Mouse (Mus musculus): ENCODE measurements around the gene Gcgr. TPM values are rescaled to one million over a fixed set of nuclear protein-coding genes. Genes with fewer than 3 reads are reported as not detected.

The Gcgr gene
- 2.1 and 2.4 TPM in 2 replicates for polyA plus RNA-seq (2015; fragmentation: Nextera tagmentation; extraction: Ambion mirVana)

DNA sequence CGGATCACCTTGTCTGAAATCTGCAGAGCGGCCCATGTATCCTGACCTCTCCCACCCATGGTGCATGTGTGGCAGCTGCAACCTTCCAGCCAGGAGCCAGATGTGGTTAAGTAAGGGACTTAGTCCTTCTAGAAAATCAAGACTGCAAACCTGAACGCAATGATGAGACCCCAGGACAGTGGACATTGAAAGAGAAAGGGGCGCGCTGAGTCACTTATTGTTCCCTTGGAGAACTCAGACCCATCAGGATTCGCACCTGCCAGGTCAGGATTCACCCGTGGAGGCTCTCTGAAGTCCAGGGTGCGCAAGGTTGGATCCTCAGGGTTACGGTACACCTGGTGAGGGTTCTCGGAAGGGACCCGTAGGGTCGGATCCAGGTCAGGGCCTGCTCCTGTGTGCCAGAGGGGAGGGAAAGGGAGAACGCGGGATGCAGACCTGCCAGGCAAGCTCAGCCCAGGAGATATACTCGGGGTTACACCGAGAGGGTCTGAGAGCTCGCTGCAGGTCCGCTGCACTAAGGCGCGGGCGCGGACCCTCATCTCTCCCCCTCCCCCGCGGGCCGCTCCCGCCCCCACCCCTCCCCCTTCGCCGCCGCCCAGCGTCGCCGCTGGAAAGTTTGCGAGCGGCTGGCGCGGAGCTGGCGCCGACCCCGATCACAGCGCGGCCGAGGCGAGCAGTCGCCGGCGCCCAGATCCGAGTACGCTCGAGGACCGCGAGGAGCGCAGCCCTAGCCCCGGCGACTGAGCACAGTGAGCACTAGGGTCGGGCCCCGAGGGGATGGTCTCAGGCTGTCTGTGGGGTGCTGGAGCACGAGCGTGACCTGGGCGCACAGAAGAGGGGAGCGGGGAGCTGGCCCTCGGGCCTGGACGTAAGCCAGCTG lies at the start of gene Gcgr:
Gene Gcgr, plus strand, starts transcription at position 615 of the 880 bp plus-strand sequence.
- no peak within 1 kb of the TSS for H3K27ac ChIP-seq (replicated peaks)
- peak within 1 kb of the TSS; percentile 76 for H3K9ac ChIP-seq
- no peaks in the 10 kb centered on the region for H3K36me3 ChIP-seq
- H3K4me2 ChIP-seq: peak within 1 kb of the TSS; percentile 75
- no peaks in the 10 kb centered on the region for H3K9me3 ChIP-seq
- peaks cover 80% of the 10 kb centered on the region for H3K27me3 ChIP-seq (replicated peaks)
- H3K4me3 ChIP-seq: peak within 1 kb of the TSS; percentile 48
- no peak for ATAC-seq (ENCODE audit: extremely low read depth, insufficient number of reproducible peaks, low FRiP score, low TSS enrichment)
- peaks cover 18% of the 10 kb centered on the region for H3K4me1 ChIP-seq
- WGBS: 10% methylated on average over 50 of the region's 62 CpGs

DNA sequence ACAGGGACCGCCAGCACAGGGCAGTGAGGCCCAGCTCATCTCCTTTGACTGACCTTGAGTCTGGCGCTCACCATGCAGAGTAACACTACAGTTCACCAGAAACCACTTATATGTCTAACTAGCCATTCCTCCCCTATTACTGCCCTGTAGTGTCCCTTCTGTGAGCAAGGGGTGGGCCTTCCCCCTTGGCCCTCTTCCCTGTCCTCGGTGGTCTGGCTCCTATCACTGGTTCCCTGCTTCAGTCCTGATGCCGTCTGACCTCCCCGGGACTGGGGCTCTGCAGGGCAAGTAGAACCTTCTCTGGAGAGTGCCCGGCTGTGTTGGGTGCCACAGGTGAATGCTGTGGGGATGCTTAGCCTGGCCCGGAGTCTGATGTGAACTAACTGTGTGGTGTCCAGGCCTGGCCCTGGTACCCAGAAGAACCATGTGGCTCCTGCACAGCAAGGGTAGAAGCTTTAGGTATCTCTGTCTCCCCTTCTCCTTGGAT lies 47.0 kb upstream of the Gcgr start:
- Histone ChIP-seq H3K27ac (replicated peaks) (peak overlapping the region; percentile 77), H3K4me2 (peak overlapping the region; percentile 79), H3K36me3 (peaks cover 82% of the 10 kb centered on the region), H3K4me1 (peaks cover 24% of the 10 kb centered on the region), H3K9me3 (no peaks in the 10 kb centered on the region), H3K27me3 (replicated peaks) (no peaks in the 10 kb centered on the region), H3K4me3 (peak overlapping the region; percentile 83), H3K9ac (peak overlapping the region; percentile 95)
- WGBS: 75% methylated on average over 7 of the region's 7 CpGs
- ATAC-seq (ENCODE audit: extremely low read depth, insufficient number of reproducible peaks, low FRiP score, low TSS enrichment): no peak

DNA sequence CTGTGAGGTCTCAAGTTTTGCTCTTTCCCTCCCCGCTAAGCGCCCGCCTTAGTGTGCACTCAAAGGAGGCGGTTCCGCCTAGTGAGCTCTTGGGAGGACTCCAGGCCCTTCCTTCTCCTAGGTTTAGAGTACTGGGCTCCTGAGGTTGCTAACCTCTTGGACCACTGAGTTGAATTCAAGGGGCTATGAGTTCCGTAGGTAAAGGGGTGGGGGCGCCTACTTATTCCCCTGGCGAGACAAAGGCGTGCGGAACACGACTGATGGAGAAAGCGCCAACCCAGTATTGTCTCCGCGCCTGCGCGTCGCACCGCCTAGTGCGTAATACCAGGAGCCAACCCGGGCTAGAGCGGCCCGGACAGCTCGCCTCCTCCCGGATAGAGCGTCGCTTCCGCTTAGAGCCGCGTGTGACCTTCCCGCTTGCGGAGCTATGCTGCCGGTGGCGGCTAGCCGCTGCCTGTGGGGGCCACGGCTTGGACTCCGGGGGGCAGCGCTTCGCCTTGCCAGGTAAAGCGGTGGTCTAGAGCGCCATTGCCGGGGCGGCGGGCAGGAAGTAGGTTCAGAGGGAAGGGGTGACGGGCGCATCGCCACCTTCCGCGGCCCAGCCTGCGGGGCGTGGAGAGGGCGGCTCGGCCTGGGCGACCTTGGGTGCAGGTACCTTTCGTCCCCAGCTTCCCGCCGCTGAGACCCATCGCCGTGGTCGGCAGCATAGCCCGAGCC lies 46.1 kb upstream of the Gcgr start, which contains the start of gene Mrpl12:
Gene Mrpl12, plus strand, starts transcription at position 349 of the 717 bp plus-strand sequence.
- Histone ChIP-seq H3K9me3 (no peaks in the 10 kb centered on the region), H3K36me3 (peaks cover 82% of the 10 kb centered on the region), H3K27ac (replicated peaks) (peak within 1 kb of the TSS; percentile 80), H3K4me1 (peaks cover 26% of the 10 kb centered on the region), H3K27me3 (replicated peaks) (no peaks in the 10 kb centered on the region), H3K4me2 (peak within 1 kb of the TSS; percentile 79), H3K4me3 (peak within 1 kb of the TSS; percentile 83), H3K9ac (peak within 1 kb of the TSS; percentile 95)
- peak; percentile 77; the same call in 1 of the 2 replicates for ATAC-seq (ENCODE audit: extremely low read depth, insufficient number of reproducible peaks, low FRiP score, low TSS enrichment)
- under 1% methylated on average over 60 of the region's 60 CpGs for WGBS

DNA sequence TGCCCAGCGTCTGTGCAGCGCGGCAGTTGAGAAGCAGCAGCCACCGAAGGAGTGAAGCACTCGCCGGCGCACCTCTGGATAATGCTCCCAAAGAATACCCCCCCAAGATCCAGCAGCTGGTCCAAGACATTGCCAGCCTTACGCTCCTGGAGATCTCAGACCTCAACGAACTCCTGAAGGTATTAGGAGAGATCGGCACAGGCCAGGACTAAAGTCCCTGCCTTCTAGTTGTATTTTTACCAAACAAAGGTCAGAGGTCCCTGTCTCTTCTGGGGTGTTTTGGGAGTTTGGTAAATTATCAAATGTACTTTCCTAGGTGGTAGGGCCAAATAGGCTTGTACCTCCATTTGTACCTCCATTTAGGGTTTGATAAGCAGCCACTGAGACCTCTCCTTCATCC lies 45.2 kb upstream of the Gcgr start:
- H3K36me3 ChIP-seq: peaks cover 82% of the 10 kb centered on the region
- WGBS: 5% methylated on average over 10 of the region's 10 CpGs
- peak overlapping the region; percentile 80 for H3K27ac ChIP-seq (replicated peaks)
- H3K4me1 ChIP-seq: peaks cover 31% of the 10 kb centered on the region
- peak overlapping the region; percentile 79 for H3K4me2 ChIP-seq
- peak overlapping the region; percentile 83 for H3K4me3 ChIP-seq
- H3K27me3 ChIP-seq (replicated peaks): no peaks in the 10 kb centered on the region
- ATAC-seq (ENCODE audit: extremely low read depth, insufficient number of reproducible peaks, low FRiP score, low TSS enrichment): no peak
- H3K9ac ChIP-seq: peak overlapping the region; percentile 95
- H3K9me3 ChIP-seq: no peaks in the 10 kb centered on the region

DNA sequence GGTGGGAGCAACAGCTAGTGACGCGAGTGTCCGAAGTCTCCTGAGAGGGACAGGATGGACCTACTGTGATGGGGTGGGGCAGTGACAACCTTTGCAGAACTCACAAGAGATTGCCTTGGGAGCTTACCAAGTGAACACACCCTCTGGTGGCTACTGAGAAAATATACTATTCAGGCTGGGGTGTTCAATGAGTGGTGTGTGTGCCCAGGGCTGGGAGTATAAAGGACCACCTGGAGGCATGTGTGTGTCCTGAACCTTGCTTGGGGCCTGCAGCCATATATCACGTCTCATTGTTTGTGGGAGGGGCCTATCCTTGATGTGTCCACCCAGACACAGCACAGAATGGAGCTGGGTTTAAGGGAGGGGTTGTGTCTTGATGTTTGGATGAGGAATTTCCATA lies 42.0 kb upstream of the Gcgr start:
- Histone ChIP-seq H3K9me3 (no peaks in the 10 kb centered on the region), H3K4me3 (no peak overlapping the region), H3K9ac (no peak overlapping the region; the same call in 1 of the 2 replicates), H3K27me3 (replicated peaks) (no peaks in the 10 kb centered on the region), H3K36me3 (peaks cover 51% of the 10 kb centered on the region), H3K4me1 (peaks cover 50% of the 10 kb centered on the region), H3K4me2 (no peak overlapping the region), H3K27ac (replicated peaks) (no peak overlapping the region)
- no peak for ATAC-seq (ENCODE audit: extremely low read depth, insufficient number of reproducible peaks, low FRiP score, low TSS enrichment)
- 69% methylated on average over 4 of the region's 4 CpGs for WGBS

DNA sequence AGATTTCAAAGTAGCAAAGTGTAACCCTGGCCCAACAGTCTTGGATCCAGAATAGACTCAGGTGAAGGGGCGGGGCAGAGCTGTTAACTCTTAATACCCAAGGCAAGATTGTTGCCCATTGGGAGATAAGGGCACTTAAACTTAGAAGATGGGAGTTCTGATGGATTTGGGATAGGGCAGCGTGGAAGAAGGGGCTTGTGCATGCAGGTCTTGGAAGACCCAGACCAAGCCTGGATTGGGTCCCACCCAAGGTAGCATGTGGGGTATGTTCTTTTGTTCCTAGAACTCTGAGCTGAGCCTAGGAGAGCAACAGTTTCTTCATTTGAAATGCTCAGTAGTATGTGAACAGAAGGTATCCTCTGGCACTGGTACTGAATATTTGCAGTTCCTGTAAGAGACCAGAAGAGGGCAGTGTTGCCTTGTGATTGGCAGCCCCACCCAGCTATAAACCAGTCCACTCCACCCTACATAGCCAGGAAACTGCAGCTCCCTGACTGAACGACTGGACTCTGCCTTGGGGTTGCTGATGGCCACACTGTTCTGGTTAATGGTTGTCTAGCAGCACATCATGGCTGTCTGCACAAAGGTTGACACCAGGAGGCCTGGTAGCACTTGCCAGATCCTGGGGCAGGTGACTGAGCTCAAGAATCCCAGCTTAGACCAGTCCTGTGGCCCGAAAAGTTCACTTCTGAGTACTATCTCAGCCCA lies 41.3 kb upstream of the Gcgr start:
- WGBS: 60% methylated on average over 4 of the region's 4 CpGs
- Histone ChIP-seq H3K4me2 (no peak overlapping the region), H3K36me3 (peaks cover 50% of the 10 kb centered on the region), H3K9ac (peak overlapping the region; percentile 8), H3K4me3 (no peak overlapping the region), H3K9me3 (no peaks in the 10 kb centered on the region), H3K27ac (replicated peaks) (peak overlapping the region; percentile 40), H3K4me1 (peaks cover 48% of the 10 kb centered on the region), H3K27me3 (replicated peaks) (no peaks in the 10 kb centered on the region)
- 0 out of 2 replicates have a peak, but pooled peaks have one; percentile 18 for ATAC-seq (ENCODE audit: extremely low read depth, insufficient number of reproducible peaks, low FRiP score, low TSS enrichment)

DNA sequence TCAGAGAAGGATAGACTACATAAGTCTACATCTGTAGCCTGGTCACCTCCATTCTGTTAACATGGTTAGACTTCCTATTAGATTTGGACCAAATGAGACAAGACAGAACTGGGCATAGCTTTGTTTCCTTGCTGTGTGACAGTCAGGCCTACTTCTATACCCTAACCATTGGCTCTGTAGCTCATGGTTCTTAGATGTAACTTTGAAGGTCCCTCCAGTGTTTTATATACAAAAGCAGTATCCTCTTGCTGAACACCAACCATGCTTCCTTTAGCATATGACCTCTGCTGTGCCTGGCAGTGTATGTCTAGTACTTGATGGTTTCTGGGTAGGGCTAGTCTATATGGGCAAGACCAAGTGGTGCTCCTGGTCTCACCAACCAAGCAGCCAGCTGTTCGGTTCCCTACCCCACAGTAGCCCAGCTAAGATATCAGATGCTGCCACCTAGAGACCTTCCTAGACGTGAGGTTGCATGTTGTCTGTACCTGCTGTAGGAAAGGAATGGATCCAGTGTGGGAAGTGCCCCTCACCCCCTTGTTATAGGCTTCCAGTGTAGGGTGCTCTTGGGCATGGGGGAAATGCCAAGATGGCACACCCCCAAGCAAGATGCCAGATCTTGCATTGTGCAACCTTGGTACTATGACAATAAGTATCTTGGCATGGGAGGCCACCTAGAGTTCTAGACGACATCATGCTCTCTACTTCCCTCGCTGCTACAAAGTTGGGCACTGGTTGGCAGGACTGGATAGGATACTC lies 40.0 kb upstream of the Gcgr start:
- 32% methylated on average over 4 of the region's 4 CpGs for WGBS
- H3K4me3 ChIP-seq: peak overlapping the region; percentile 93; the same call in 1 of the 2 replicates
- H3K9ac ChIP-seq: no peak overlapping the region; the same call in 1 of the 2 replicates
- peaks cover 62% of the 10 kb centered on the region for H3K36me3 ChIP-seq
- ATAC-seq (ENCODE audit: extremely low read depth, insufficient number of reproducible peaks, low FRiP score, low TSS enrichment): no peak
- H3K4me2 ChIP-seq: peak overlapping the region; percentile 98
- H3K4me1 ChIP-seq: peaks cover 43% of the 10 kb centered on the region
- 0 out of 2 replicates have a peak overlapping the region, but pooled peaks have one; percentile 90 for H3K27ac ChIP-seq (replicated peaks)
- no peaks in the 10 kb centered on the region for H3K9me3 ChIP-seq
- no peaks in the 10 kb centered on the region for H3K27me3 ChIP-seq (replicated peaks)

DNA sequence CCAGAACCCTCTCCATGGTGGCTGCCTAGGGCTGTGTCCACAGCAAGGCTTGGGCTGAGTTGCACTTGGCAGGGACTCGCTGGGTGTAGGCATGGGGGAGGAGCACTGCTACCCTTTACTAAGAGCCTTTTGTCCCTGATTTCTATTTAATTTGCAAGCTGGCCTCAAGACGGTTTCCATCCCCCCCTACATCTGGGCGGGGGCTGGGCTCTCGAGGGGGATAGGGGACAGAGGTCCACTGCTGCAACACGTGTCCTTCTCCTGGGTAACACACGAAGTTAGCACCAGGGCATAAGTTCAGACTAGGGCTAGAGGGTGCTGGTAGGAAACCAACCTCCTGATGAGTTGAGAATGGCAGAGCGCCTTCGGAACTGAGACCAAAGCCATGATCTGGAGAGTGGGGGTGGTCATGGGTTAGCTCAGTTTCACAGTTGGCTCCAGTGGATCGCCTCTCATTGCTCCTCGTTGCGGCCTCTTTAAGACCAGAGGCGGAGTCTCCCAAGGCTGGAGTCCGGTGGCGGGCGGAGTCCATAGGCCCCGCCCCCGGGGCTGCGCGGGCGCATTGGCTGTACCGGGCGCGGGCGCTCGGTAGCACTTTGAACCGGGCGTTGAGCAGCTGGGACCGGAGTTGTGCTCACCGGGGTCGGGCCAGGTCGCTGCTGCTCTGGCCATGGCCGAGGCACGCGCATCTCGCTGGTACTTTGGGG lies 39.0 kb upstream of the Gcgr start, which contains the start of gene Slc25a10:
Gene Slc25a10, plus strand, starts transcription at position 524 of the 707 bp plus-strand sequence.
- under 1% methylated on average over 34 of the region's 35 CpGs for WGBS
- Histone ChIP-seq H3K36me3 (peaks cover 62% of the 10 kb centered on the region), H3K27ac (replicated peaks) (peak within 1 kb of the TSS; percentile 90), H3K4me1 (peaks cover 36% of the 10 kb centered on the region), H3K4me3 (peak within 1 kb of the TSS; percentile 93), H3K9me3 (no peaks in the 10 kb centered on the region), H3K9ac (peak within 1 kb of the TSS; percentile 92), H3K4me2 (peak within 1 kb of the TSS; percentile 98), H3K27me3 (replicated peaks) (no peaks in the 10 kb centered on the region)
- peak; percentile 79 for ATAC-seq (ENCODE audit: extremely low read depth, insufficient number of reproducible peaks, low FRiP score, low TSS enrichment)

DNA sequence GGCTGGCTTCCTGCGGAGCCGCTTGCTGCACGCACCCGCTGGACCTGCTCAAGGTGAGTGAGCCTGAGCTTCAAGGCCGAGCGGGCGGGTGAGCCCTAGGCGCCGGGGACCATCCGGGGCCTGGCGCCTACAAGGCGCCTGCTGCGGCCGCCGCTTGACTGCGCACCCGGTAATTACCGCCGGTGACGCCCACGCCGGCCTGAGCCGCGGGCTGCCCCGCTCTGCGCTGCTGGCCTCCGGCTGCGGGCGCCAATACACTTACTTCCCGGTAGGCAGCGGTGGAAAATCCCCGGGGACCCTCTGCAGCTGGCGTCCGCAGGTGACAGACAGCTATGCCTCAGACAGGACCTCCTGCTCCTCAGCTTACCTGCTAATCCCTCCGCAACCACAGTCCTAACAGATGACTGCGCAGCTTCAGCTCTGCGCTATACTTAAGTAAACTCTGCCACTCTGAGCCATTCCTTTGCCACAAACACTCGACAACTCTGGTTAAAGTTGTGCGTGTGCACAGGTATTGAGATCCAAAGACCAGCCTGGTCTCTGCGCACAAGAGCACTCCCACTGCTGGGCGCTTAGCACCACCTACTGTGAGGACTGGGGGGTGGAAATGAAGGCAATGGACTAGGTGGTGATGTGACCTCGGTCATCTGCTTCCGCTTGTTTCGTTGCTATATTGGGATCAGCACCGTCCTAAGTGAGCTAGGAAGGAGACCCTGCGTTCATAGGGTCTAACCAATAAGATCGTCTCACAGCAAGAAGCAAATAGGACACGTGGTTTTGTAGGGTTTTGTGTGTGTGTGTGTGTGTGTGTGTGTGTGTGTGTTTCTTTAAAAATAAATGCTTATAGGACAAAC lies 38.2 kb upstream of the Gcgr start:
- Histone ChIP-seq H3K27me3 (replicated peaks) (no peaks in the 10 kb centered on the region), H3K4me3 (peak overlapping the region; percentile 93), H3K9ac (peak overlapping the region; percentile 92), H3K27ac (replicated peaks) (peak overlapping the region; percentile 90), H3K36me3 (peaks cover 62% of the 10 kb centered on the region), H3K4me1 (peaks cover 36% of the 10 kb centered on the region), H3K9me3 (no peaks in the 10 kb centered on the region), H3K4me2 (peak overlapping the region; percentile 98)
- WGBS: under 1% methylated on average over 42 of the region's 48 CpGs
- peak; percentile 34 for ATAC-seq (ENCODE audit: extremely low read depth, insufficient number of reproducible peaks, low FRiP score, low TSS enrichment)
